Mouse (Mus musculus): ENCODE measurements around the gene Slc13a2. TPM values are rescaled to one million over a fixed set of nuclear protein-coding genes. Genes with fewer than 3 reads are reported as not detected.
A peak's percentile ranks its signal among the peaks of the same experiment; 100 is the strongest.

Slc13a2 gene
- total RNA-seq (2015; ENCODE audit: low replicate concordance) (not detected in 2 replicates), total RNA-seq (2017; ENCODE audit: low replicate concordance) (0.68 TPM in 1 of 2 replicates, not detected in the other)

GRCm38 (mm10) chr11:78422055-78422819 is at the start of gene Slc13a2:
Gene Slc13a2 (minus strand): TSS chr11:78422217.
- ATAC-seq (replicated peaks; ENCODE audit: low FRiP score, poor library complexity, severe bottlenecking) = no peak

DNA sequence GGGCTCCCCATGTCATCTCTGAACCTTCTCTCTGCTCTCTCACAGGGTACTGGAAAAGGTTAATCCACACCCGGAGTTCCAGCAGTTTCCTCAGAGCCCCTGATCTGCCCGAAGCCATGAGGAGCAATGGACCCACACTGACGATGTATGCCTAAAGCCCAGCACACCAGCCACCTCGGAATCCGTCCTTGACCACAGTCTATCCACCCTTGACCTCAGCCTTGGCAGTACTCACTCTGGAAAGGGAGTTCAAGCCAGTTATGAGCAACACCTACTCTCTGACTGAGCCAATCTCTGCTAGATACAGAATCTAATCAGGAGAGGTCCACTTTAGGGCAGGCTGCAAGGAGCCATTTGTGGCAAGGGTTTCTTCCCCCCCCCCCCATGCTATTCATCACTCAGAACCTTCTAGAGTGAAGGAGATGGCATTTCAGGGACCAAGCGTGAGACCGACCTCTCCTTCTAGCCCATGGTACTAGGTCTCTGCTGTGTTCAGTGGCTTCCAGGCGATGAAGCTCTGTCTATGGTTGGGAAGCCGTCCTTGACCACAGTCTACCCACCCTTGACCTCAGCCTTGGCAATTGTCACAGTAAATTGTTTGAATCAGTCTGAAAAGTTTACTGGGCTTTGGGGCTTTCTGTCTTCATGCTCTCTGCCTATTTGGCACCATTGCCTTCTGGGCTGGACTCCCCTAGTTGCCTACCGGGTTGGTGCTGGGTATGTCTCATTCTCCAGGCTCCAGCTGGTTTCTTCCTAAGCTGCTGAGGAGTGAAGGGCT is 49.5 kb upstream of the Slc13a2 start:
- ATAC-seq (replicated peaks; ENCODE audit: low FRiP score, poor library complexity, severe bottlenecking) = no peak

GRCm38 (mm10) chr11:78467932-78468331 is 45.9 kb upstream of the Slc13a2 start:
- ATAC-seq (replicated peaks; ENCODE audit: low FRiP score, poor library complexity, severe bottlenecking) = no peak

- no peak for ATAC-seq (replicated peaks; ENCODE audit: low FRiP score, poor library complexity, severe bottlenecking)
These were observed 45.5 kb upstream of the Slc13a2 start for GRCm38 (mm10) chr11:78467515-78467914.

GRCm38 (mm10) chr11:78466242-78466912 is 44.4 kb upstream of the Slc13a2 start:
- ATAC-seq (replicated peaks; ENCODE audit: low FRiP score, poor library complexity, severe bottlenecking) = no peak

DNA sequence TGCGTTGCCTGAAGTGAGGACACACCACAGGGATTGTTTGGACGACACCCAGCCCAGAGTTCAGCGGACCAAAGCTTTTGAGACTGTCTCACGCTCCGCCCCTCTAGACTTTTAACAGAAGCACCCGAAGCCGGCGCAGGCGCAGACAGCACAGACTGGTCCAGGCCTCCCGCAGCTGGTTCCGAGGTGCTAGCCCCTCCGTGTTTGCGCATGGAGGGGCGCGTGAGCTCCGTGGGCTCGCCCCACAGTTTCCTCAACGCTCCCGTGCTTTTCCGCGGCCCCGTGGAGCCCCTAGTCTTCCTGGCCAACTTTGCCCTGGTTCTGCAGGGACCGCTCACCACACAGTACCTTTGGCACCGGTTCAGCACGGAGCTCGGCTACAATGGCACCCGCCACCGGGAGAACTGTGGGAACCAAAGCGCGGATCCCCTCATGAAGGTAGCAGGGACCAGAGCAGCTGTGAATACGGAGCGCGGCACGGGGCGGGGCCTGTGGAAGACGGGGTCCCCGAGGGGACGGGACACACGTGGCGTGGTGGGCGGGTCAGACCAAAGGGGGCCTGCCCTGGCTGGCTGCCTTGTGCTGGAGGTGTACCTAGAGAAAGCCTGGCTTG is 43.7 kb upstream of the Slc13a2 start, which contains the start of gene Slc46a1:
Gene Slc46a1 (plus strand): TSS at position 130 of the 613 bp plus-strand sequence.
- ATAC-seq (replicated peaks; ENCODE audit: low FRiP score, poor library complexity, severe bottlenecking) = no peak

GRCm38 (mm10) chr11:78465116-78465515 is 43.1 kb upstream of the Slc13a2 start:
- no peak for ATAC-seq (replicated peaks; ENCODE audit: low FRiP score, poor library complexity, severe bottlenecking)

GRCm38 (mm10) chr11:78463286-78464036 is 41.4 kb upstream of the Slc13a2 start:
- ATAC-seq (replicated peaks; ENCODE audit: low FRiP score, poor library complexity, severe bottlenecking) = peak; percentile 56; the same call in 1 of the 2 replicates

DNA sequence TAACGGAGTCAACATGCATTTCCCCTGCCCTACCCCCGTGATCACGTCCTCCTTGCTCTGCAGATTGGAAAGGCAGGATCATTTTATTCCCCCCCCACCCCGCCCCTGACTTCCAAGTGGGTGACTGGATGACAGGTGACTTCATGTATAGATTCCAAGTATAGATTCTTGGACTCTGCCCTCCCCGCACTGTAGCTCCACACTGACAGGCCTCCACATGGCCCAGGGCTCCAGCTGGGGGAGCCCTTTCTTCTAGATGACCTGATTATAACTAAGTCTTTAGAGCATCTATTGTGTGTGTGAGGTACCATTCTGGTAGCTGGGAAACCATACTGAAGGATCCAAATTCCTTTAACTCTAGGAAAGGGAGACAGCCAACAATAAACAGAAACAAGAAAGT is 40.7 kb upstream of the Slc13a2 start:
- ATAC-seq (replicated peaks; ENCODE audit: low FRiP score, poor library complexity, severe bottlenecking) = no peak

DNA sequence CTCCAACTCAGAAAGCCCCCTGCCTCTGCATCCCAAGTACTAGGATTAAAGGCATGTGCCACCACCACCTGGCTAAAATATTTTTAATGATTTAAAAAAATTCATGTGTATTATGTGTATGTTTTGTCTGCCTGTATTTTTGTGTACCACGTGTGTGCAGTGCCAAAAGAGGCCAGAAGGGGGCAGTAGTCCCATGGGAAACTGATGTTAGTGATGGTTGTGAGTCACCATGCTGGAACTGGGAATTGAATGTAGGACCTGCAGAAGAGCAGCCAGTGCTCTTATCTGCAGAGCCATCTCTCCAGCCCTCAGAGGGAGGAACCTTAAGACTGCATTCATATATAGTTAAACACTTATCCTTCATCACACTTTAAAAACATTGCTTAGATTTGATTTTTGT is 39.9 kb upstream of the Slc13a2 start:
- no peak for ATAC-seq (replicated peaks; ENCODE audit: low FRiP score, poor library complexity, severe bottlenecking)

GRCm38 (mm10) chr11:78458740-78459139 is 36.7 kb upstream of the Slc13a2 start:
- ATAC-seq (replicated peaks; ENCODE audit: low FRiP score, poor library complexity, severe bottlenecking) = no peak

- ATAC-seq (replicated peaks; ENCODE audit: low FRiP score, poor library complexity, severe bottlenecking) = no peak
These were observed 33.3 kb upstream of the Slc13a2 start for GRCm38 (mm10) chr11:78455308-78455707.

GRCm38 (mm10) chr11:78454276-78454675 is 32.3 kb upstream of the Slc13a2 start:
- no peak for ATAC-seq (replicated peaks; ENCODE audit: low FRiP score, poor library complexity, severe bottlenecking)

DNA sequence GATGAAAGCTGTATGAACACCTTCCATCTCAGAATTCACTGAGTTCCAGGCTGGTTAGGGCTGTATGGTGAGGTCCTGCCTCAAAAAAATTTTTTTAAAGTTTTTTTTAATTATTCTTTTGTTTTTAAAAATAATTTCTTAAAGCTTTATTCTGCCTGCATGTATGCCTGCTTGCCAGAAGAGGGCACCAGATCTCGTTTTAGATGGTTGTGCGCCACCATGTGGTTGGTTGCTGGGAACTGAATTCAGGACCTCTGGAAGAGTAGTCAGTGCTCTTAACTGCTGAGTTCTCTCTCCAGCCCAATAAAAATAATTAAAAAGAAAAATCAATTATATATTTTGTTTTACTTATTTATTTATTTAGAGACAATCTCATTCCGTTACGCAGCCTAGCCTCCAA is 31.7 kb upstream of the Slc13a2 start:
- ATAC-seq (replicated peaks; ENCODE audit: low FRiP score, poor library complexity, severe bottlenecking) = no peak

GRCm38 (mm10) chr11:78450337-78450736 is 28.3 kb upstream of the Slc13a2 start:
- no peak for ATAC-seq (replicated peaks; ENCODE audit: low FRiP score, poor library complexity, severe bottlenecking)

GRCm38 (mm10) chr11:78448242-78448641 is 26.2 kb upstream of the Slc13a2 start:
- no peak for ATAC-seq (replicated peaks; ENCODE audit: low FRiP score, poor library complexity, severe bottlenecking)

- no peak for ATAC-seq (replicated peaks; ENCODE audit: low FRiP score, poor library complexity, severe bottlenecking)
These were observed 25.2 kb upstream of the Slc13a2 start for GRCm38 (mm10) chr11:78447168-78447567.

DNA sequence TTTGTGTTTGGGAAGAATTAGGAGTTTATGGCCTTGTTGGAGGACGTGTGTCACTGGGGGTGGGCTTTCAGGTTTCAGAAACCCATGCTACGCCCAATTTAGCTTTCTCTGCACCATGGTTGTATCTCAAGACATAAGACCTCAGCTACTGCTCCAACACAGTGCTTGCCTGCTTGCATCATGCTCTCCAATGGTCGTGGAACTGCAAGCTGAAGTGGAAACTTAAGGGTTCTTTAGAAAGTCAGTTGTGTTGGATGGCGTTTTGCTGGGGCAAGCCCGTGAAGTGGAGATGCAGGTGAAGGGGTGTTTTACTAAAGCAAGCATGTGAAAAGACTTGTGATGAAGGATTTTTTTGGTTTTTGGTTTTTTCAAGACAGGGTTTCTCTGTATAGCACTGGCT is 21.1 kb upstream of the Slc13a2 start:
- no peak for ATAC-seq (replicated peaks; ENCODE audit: low FRiP score, poor library complexity, severe bottlenecking)

DNA sequence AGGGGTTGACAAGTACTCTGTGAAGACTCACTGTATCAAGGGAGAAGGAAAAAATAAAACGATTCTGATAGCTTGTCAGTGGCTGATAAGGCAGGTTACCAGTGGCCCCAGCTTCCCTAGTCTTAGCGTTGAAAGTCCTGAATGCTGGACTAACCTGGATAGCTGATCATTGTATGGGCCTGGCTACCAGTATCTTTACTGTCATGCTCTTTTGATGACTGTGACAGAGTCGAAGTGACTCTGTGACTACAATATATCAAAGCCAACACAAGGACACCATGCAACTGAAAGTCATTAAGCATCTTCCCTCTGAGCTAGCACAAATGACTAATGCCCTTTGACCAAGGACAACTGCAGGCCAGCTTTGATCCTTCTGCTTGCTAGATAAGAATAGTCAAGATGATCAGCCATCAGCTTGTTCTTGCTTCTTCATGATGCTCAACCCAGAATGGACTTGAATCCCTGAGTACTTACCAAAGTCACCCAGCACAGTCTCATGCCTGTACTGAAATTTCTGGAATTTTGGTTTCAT is 16.4 kb upstream of the Slc13a2 start:
- ATAC-seq (replicated peaks; ENCODE audit: low FRiP score, poor library complexity, severe bottlenecking) = no peak

All from erythroid progenitor cell, adult 5-6 weeks (primary cell).